Mouse (Mus musculus): ENCODE data around the gene Afg3l1. TPM values are rescaled to one million over a fixed set of nuclear protein-coding genes. Genes with fewer than 3 reads are reported as not detected.
"Not testable (repeated sequence)": the region's sequence is repeated elsewhere in the genome, so short reads cannot be mapped to it uniquely, and the experiment has no call there.

Afg3l1 gene
- 48.2 and 50.5 TPM in 2 replicates for polyA plus RNA-seq (2015; fragmentation: Nextera tagmentation; extraction: Ambion mirVana)

DNA sequence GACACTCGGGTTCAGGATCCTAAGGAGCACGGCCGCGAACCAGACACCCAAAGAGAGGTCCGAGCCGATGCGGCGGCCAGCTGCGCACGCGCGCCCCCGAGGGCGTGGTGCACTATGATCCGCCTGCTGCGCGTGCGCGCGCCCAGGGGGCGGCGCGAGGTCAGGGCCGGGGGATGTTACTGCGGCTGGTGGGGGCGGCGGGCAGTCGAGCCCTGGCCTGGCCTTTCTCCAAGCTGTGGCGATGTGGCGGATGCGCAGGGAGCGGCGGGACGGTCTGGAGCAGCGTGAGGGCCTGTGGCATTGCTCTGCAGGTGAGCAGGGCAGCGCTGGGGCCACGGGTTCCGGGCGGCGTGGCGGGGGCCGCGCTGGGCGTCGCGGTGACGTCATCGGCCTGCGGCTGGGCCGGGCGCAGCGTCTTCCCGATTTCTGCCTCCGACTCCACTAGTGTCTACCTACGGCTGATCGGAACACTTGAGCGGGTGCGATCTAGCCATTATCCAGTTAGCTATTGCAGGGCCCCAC is at the start of gene Afg3l1:
Afg3l1 (plus strand) TSS at position 167 of the 522 bp plus-strand sequence.
- Histone ChIP-seq H3K4me1 (peaks cover 14% of the 10 kb centered on the region), H3K9ac (peak within 1 kb of the TSS; percentile 71), H3K9me3 (no peaks in the 10 kb centered on the region), H3K27me3 (no peaks in the 10 kb centered on the region), H3K4me2 (peak within 1 kb of the TSS; percentile 73), H3K4me3 (peak within 1 kb of the TSS; percentile 88), H3K36me3 (peaks cover 18% of the 10 kb centered on the region), H3K27ac (peak within 1 kb of the TSS; percentile 94)
- peak; percentile 96 for ATAC-seq (ENCODE audit: borderline replicate concordance, extremely low read depth, low FRiP score, low TSS enrichment)
- WGBS = under 1% methylated on average over 55 of the region's 58 CpGs

DNA sequence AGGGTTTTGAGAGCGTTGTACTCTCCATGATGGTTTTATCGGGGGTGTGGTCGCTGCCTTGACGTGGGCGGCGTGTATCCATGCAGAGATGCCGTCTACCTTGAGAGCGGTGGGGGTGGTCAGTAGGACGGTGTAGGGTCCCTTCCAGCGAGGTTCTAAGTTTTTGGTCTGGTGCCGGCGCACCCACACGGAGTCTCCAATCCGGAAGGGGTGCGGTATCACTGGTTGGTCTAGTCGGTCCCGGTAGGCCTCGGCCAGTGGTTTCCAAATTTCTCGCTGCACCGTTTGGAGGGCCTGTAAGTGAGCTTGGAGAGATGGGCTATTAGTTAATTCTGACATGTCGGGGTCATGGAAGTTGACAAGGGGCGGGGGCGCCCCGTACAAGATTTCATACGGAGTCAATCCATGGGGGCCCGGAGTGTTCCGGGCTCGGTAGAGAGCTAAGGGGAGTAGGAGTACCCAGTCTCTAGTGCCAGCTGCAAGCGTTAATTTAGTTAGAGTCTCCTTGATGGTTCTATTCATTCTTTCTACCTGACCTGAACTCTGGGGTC is 49.3 kb upstream of the Afg3l1 start:
- ATAC-seq (ENCODE audit: borderline replicate concordance, extremely low read depth, low FRiP score, low TSS enrichment) = no peak
- peaks cover 41% of the 10 kb centered on the region for H3K9me3 ChIP-seq
- H3K4me3 ChIP-seq = no peak overlapping the region
- no peaks in the 10 kb centered on the region for H3K4me1 ChIP-seq
- no peaks in the 10 kb centered on the region for H3K27me3 ChIP-seq
- no peak overlapping the region for H3K4me2 ChIP-seq
- 96% methylated on average over 29 of the region's 29 CpGs for WGBS
- H3K36me3 ChIP-seq = no peaks in the 10 kb centered on the region
- H3K27ac ChIP-seq = no peak overlapping the region
- no peak overlapping the region for H3K9ac ChIP-seq

DNA sequence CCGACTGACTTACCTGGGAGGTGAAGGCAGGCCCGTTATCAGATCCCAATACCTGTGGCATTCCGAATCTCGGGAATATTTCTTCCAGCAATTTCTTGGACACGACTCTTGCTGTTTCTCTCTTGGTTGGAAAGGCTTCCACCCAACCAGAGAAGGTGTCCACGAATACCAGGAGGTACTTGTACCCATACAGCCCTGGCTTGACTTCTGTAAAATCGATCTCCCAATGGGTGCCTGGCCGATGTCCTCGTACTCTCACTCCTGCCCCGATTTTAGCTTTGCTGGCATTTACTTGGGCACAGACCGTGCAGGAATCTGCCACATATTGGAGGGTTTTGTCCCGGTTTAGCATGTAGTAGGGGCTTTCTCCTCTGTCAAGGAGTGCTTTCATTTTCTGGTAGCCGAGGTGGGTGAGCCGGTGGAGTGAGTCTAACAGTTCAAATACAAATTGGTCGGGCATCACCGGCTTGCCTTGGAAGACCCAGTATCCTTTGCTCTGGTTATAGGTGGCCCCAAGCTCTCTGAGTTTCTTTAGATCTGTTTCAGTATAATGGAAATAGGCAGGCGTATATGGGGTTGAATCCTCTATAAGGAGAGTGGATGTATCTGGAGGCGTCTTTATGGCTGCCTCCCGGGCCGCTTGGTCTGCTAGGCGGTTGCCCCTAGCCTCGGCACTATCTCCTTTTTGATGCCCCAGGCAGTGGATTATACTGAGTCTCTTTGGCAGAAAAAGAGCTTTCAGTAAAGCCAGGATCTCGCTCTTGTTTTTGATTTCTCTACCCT is 48.6 kb upstream of the Afg3l1 start:
- Histone ChIP-seq H3K9ac (no peak overlapping the region), H3K9me3 (peaks cover 41% of the 10 kb centered on the region), H3K36me3 (no peaks in the 10 kb centered on the region), H3K4me2 (no peak overlapping the region), H3K27me3 (no peaks in the 10 kb centered on the region), H3K4me1 (no peaks in the 10 kb centered on the region), H3K4me3 (no peak overlapping the region), H3K27ac (no peak overlapping the region)
- 94% methylated on average over 23 of the region's 23 CpGs for WGBS
- ATAC-seq (ENCODE audit: borderline replicate concordance, extremely low read depth, low FRiP score, low TSS enrichment) = no peak

DNA sequence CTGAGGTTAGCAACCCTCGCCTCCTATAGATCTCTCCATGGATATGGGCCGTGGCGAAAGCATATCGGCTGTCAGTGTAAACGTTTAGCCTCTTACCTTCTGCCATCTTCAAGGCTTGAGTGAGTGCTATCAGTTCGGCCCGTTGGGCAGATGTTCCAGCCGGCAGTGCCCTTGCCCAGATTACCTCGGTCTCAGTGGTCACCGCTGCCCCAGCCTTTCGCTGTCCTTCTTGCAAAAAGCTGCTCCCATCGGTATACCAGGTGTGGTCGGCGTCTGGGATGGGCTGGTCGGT is 48.0 kb upstream of the Afg3l1 start:
- H3K4me2 ChIP-seq; ATAC-seq (ENCODE audit: borderline replicate concordance, extremely low read depth, low FRiP score, low TSS enrichment); H3K27me3 ChIP-seq; H3K36me3 ChIP-seq; H3K27ac ChIP-seq; H3K9ac ChIP-seq; H3K4me3 ChIP-seq; H3K4me1 ChIP-seq: not testable (repeated sequence)
- H3K9me3 ChIP-seq = peaks cover 41% of the 10 kb centered on the region
- 94% methylated on average over 15 of the region's 15 CpGs for WGBS

DNA sequence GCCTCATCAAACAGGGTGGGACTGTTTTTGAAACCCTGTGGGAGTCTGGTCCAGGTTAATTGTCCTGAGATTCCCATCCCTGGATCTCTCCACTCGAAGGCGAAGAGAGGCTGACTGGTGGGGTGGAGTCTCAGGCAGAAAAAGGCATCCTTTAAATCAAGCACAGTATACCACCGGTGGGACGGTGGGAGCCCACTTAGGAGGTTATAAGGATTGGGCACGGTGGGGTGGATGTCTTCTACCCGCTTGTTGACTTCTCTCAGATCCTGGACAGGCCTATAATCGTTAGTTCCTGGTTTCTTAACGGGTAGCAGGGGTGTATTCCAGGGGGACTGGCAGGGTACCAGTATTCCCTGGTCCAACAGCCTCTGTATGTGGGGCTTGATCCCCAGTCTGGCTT is 46.8 kb upstream of the Afg3l1 start:
- not testable (repeated sequence) for H3K4me1 ChIP-seq; H3K27me3 ChIP-seq; H3K4me3 ChIP-seq; H3K36me3 ChIP-seq; H3K4me2 ChIP-seq; ATAC-seq (ENCODE audit: borderline replicate concordance, extremely low read depth, low FRiP score, low TSS enrichment); H3K9ac ChIP-seq; H3K27ac ChIP-seq
- WGBS = 92% methylated on average over 8 of the region's 8 CpGs
- peaks cover 41% of the 10 kb centered on the region for H3K9me3 ChIP-seq

DNA sequence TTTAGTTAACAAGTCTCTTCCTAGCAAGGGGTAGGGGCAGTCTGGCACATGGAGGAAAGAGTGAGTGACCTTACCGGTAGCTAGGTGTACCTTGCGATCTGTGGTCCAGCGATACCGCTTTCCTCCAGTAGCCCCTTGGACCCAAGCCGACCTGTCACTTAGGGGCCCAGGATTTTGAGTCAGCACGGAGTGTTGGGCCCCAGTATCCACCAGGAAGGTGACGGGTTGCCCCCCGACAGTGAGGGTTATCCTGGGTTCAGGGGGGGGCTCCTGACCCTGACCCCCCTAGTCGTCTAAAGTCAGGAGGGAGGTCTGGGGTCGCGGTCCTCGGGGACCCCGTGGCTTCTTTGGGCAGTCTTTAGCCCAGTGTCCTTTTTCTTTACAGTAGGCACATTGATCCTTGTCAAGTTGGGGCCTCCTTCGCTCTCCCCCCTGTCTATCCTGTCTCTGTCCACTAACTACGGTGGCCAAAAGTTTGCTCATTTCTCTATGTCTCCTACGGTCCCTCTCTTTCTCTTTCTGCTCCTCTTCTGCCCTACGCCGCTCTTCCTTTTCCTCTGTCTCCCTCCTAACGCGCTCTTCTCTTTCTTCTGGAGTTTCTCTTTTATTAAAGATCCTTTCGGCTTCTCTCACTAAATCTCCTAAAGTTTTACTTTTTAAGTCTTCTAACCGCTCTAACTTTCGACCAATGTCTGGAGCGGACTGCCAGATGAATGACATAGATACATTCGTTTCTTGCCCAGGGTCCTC is 45.9 kb upstream of the Afg3l1 start:
- no peak overlapping the region for H3K9ac ChIP-seq
- H3K27ac ChIP-seq = no peak overlapping the region
- no peak overlapping the region for H3K4me2 ChIP-seq
- WGBS = 93% methylated on average over 25 of the region's 25 CpGs
- no peak overlapping the region for H3K4me3 ChIP-seq
- H3K27me3 ChIP-seq = no peaks in the 10 kb centered on the region
- H3K36me3 ChIP-seq = no peaks in the 10 kb centered on the region
- ATAC-seq (ENCODE audit: borderline replicate concordance, extremely low read depth, low FRiP score, low TSS enrichment) = no peak
- H3K4me1 ChIP-seq = no peaks in the 10 kb centered on the region
- H3K9me3 ChIP-seq = peaks cover 41% of the 10 kb centered on the region

DNA sequence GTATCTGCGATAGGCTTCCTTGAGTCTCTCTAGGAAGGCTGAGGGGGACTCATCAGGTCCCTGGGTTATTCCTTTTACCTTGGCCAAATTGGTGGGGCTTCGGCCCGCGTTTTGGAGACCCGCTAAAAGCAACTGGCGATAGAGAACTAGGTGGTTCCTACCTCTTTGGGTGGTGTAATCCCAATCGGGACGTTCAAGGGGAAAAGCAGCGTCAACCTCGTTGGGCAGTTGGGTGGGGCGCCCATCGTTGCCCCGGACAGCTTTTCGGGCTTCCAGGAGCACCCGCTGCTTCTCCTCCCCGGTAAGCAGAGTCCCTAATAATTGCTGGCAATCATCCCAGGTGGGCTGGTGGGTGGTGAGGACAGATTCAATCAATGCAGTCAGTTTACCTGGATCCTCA is 45.3 kb upstream of the Afg3l1 start:
- 96% methylated on average over 16 of the region's 16 CpGs for WGBS
- Histone ChIP-seq H3K4me1 (no peaks in the 10 kb centered on the region), H3K4me2 (no peak overlapping the region), H3K4me3 (no peak overlapping the region), H3K9ac (no peak overlapping the region), H3K9me3 (peaks cover 37% of the 10 kb centered on the region), H3K36me3 (no peaks in the 10 kb centered on the region), H3K27ac (no peak overlapping the region), H3K27me3 (no peaks in the 10 kb centered on the region)
- ATAC-seq (ENCODE audit: borderline replicate concordance, extremely low read depth, low FRiP score, low TSS enrichment) = no peak

DNA sequence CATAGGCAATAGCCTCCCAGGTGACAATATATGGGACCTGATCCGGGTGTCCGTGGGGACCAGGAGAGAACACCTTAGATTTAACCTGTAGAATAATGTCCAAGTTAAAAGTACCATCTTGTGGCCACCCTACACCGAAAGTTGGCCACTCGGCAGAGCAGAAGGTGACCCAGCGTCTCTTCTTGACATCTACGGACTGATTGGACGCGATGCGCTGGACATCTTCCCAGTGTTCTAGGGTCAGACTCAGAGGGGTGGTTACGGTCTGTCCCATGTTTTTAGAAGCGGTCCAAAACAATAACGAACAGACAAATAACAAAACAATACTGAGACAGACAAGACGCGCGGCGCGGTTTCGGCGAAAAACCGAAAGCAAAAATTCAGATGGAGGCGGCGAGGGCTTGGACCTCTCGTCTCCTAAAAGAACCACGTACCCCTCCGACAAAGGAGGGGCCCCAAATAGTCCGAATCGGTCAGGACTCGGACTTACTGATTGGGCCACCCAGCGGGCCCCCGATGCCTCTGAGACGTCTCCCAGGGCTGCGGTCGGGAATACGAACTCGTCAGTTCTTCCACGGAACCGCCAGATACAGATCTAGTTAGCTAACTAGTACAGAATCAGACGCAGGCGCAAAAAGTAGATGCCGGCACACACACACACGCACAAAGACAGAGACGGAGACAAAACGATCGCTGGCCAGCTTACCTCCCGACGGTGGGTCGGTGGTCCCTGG is 44.3 kb upstream of the Afg3l1 start:
- ATAC-seq (ENCODE audit: borderline replicate concordance, extremely low read depth, low FRiP score, low TSS enrichment); H3K36me3 ChIP-seq; H3K4me3 ChIP-seq; H3K4me2 ChIP-seq; H3K9ac ChIP-seq; H3K4me1 ChIP-seq; H3K27ac ChIP-seq; H3K27me3 ChIP-seq: not testable (repeated sequence)
- peaks cover 26% of the 10 kb centered on the region for H3K9me3 ChIP-seq
- WGBS = 98% methylated on average over 46 of the region's 47 CpGs

DNA sequence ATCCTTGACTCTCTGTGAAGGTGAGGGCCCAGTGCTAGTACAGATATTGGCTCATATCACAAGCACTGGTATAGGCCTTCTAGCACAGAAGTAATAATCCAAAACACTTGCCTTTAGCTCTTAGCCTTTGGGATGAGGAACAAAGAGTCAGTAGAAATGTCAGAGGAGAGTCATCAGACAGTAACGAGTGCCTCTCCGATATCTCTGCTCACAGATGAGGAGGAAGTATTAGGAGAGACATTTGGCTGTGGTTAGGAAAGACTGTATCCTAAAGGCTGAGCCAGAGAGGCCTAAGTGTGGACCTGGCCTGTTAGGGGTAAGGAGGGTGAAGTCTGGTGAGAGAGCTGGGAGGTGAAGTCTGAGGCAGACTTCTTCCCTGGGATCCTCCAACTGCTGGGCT is 35.9 kb upstream of the Afg3l1 start:
- Histone ChIP-seq H3K4me1 (peaks cover 7% of the 10 kb centered on the region; the same call in 1 of the 2 replicates), H3K27ac (no peak overlapping the region), H3K36me3 (no peaks in the 10 kb centered on the region), H3K9me3 (no peaks in the 10 kb centered on the region), H3K9ac (no peak overlapping the region), H3K4me2 (no peak overlapping the region), H3K4me3 (no peak overlapping the region), H3K27me3 (no peaks in the 10 kb centered on the region; the same call in 1 of the 2 replicates)
- no peak for ATAC-seq (ENCODE audit: borderline replicate concordance, extremely low read depth, low FRiP score, low TSS enrichment)
- WGBS = 85% methylated on average over 2 of the region's 2 CpGs

DNA sequence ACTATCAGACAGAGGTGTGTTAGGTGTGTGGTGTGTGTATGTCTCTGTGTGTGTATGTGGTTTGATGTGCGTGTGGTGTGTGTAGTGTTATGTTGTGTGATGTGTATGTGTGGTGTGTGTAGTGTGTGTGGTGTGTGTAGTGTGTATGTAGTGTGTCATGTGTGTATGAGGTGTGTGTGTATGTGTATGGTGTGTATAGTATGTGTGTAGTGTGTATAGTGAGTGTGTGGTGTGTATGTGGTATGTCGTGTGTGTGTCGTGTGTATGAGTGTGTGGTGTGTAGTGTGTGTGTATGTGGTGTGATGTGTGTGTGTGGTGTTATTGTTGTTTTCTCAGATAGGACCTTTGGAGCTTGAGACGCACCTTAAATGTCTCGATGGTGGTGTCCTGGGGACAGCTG is 35.4 kb upstream of the Afg3l1 start:
- Histone ChIP-seq H3K4me2 (peak overlapping the region; percentile 66; the same call in 1 of the 2 replicates), H3K4me1 (peaks cover 7% of the 10 kb centered on the region; the same call in 1 of the 2 replicates), H3K9ac (no peak overlapping the region), H3K9me3 (no peaks in the 10 kb centered on the region), H3K4me3 (peak overlapping the region; percentile 69), H3K27ac (no peak overlapping the region), H3K27me3 (no peaks in the 10 kb centered on the region; the same call in 1 of the 2 replicates), H3K36me3 (no peaks in the 10 kb centered on the region)
- no peak for ATAC-seq (ENCODE audit: borderline replicate concordance, extremely low read depth, low FRiP score, low TSS enrichment)
- WGBS = 78% methylated on average over 5 of the region's 5 CpGs

DNA sequence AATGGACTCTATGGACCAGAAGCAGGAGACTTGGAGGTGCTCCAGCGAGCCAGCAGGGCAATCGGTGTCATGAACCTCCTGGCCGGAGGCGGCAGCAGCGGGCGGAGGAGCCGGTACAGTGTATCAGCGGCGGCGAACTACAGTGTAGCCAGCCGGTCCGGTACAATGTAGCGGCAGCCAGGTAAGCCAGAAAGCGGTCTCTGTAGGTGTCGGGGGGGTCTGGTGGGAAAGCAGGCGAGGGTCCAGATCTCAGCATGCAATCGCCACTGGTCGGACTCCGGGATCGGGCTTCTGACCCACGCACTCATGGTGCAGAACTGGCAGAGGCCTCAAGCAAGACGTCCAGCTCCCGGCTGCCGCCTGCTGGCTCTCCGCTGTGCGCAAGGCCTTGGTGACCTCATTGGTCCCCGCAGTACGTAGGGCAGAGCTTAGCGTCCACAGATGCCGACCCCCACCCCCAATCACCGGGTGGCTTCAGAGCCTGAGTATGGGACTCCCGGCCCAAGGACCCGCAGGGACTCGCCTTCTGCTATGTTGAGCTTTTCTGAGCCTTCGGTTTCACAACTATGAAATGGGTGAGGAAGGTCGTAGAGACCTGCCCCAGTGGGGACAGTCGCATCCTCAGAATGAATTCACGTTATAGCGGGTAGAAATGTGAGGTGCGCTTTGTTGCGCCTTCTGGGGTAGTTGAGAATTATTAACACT is 34.7 kb upstream of the Afg3l1 start:
- peak overlapping the region; percentile 66 for H3K4me2 ChIP-seq
- H3K4me3 ChIP-seq = peak overlapping the region; percentile 69
- H3K9ac ChIP-seq = peak overlapping the region; percentile 75
- H3K4me1 ChIP-seq = peaks cover 7% of the 10 kb centered on the region; the same call in 1 of the 2 replicates
- ATAC-seq (ENCODE audit: borderline replicate concordance, extremely low read depth, low FRiP score, low TSS enrichment) = peak; percentile 96; the same call in 1 of the 2 replicates
- H3K36me3 ChIP-seq = no peaks in the 10 kb centered on the region
- 0 out of 2 replicates have a peak overlapping the region, but pooled peaks have one; percentile 51 for H3K27ac ChIP-seq
- no peaks in the 10 kb centered on the region; the same call in 1 of the 2 replicates for H3K27me3 ChIP-seq
- 1% methylated on average over 41 of the region's 41 CpGs for WGBS
- H3K9me3 ChIP-seq = no peaks in the 10 kb centered on the region
